Mouse (Mus musculus) testis, postnatal 10 days (tissue): ENCODE results near the gene Dennd1b.

Experiments used
- DNase-seq: peaks from one replicate; pipeline ENCODE4 v3.0.0; 2021; ENCODE audit warnings: low spot score

The Dennd1b gene

DNA sequence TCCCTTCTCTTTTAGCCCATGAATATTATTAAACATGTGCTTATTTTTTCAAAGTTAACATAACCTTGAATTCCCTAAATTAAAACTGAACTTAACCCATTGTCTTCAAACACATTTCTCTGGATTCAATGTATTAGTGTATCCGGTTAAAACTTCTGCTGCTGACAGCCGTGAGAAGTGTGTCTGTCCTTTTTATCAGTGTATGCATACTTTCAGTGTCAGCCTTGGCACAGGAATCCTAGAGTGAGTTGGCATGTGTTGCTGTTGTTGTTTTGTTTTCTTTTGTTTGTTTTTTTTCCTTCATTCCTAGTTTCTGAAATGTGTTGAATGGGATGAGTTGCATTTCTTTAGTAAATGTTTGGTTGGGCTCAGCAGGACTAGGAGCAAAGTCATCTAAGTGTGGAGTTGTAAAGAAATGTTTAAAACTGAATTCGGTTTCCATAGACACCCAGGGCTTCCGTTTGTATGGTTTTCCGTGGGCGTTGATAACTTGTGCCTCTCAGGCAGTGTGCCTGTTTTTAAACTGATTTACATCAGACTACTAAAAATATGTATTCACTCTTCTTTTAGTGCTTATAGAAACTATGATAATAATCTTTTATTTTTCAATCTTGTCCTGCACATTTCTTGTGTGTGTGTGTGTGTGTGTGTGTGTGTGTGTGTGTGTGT lies 217.4 kb downstream of the Dennd1b start:
- DNase-seq, result no peak

GRCm38 (mm10) chr1:139192635-139193034 lies 229.4 kb downstream of the Dennd1b start:
- DNase-seq, result no peak

GRCm38 (mm10) chr1:139194011-139194410 lies 230.8 kb downstream of the Dennd1b start:
- DNase-seq, result no peak

- DNase-seq, result no peak
These were observed 231.3 kb downstream of the Dennd1b start for GRCm38 (mm10) chr1:139194428-139195028.

GRCm38 (mm10) chr1:139203026-139203425 lies 239.8 kb downstream of the Dennd1b start:
- no peak for DNase-seq

DNA sequence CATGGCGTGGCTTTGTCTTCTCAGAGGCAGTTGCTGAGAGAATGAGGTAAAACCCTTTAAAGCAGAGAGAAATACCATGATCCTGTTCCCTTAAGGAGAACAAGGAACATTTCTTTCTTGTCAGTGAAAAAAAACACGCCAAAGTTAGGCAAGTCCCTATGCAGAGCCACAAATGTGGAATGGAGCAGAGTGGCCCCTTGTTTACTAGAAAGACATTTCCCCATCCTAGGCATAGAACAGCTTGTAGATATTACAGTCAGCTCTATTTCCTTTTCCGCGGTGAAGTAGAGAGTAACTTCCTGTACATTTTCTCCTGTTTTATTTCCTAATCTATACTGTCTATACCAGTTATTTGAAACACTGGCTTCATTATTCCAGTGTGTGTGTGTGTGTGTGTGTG lies 243.0 kb downstream of the Dennd1b start:
- no peak for DNase-seq

- peak; percentile 83 for DNase-seq
These were observed 246.6 kb downstream of the Dennd1b start for GRCm38 (mm10) chr1:139209796-139210195.

GRCm38 (mm10) chr1:139210505-139210904 lies 247.3 kb downstream of the Dennd1b start:
- DNase-seq, result no peak

GRCm38 (mm10) chr1:139215311-139215710 lies 252.1 kb downstream of the Dennd1b start:
- no peak for DNase-seq

DNA sequence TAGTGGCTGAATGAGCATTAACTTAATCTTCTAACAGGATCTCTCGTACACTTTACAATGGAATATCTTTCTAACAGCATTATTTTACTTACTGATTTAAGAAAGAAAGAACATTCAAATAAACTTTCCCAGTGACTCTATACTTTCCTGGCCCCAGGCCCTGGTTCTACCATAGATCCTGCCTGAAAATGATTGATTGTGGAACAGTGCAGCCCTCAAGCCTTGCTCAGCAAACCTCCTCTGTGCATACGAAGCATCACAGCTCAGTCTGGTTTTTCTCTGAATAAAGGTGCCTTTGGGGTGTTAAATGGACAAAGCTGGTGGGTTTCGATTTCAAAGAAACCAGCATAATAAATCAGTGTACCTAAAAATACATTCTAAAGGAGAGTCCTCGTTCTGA lies 260.6 kb downstream of the Dennd1b start:
- no peak for DNase-seq

GRCm38 (mm10) chr1:139224309-139224949 lies 261.2 kb downstream of the Dennd1b start:
- no peak for DNase-seq
